Mouse (Mus musculus) C2C12 (cell line): ENCODE measurements at regions not wholly inside any gene's neighbourhood (a gene's known extent, or its start where the extent isn't known, plus 50 kb on each side); places are given as distances from the start of the nearest gene placed in this dataset.

ENCODE experiments used
- H3K27me3 ChIP-seq: one replicate; pipeline ENCODE4 v1.6.1; 2011; ENCODE audit not compliant: control insufficient read depth, insufficient read depth, insufficient read length
- H3K36me3 ChIP-seq: one replicate; pipeline ENCODE4 v1.6.1; 2011; ENCODE audit not compliant: control insufficient read depth, insufficient read depth
- H3K4me3 ChIP-seq: one replicate; pipeline ENCODE4 v1.5.1; 2011; ENCODE audit warnings: mild to moderate bottlenecking, control low read depth; ENCODE audit not compliant: poor library complexity, insufficient read depth, severe bottlenecking
- H3K79me2 ChIP-seq: one replicate; pipeline ENCODE4 v1.6.1; 2011; ENCODE audit not compliant: control insufficient read depth, insufficient read depth
- H3K79me3 ChIP-seq: one replicate; pipeline ENCODE4 v1.6.1; 2011; ENCODE audit warnings: low read depth, control low read depth
- H3ac ChIP-seq: one replicate; pipeline ENCODE3; 2011; ENCODE audit warnings: low read depth; ENCODE audit not compliant: control insufficient read depth, insufficient read length
- CEBPB ChIP-seq: IDR thresholded peaks from one replicate; pipeline ENCODE4 v1.6.1; 2011; ENCODE audit warnings: low read depth, mild to moderate bottlenecking, control low read depth, moderate library complexity
- CTCF ChIP-seq: IDR thresholded peaks from one replicate; pipeline ENCODE4 v1.5.1; 2011; ENCODE audit not compliant: control insufficient read depth, insufficient read depth, insufficient read length
- FOSL1 ChIP-seq: IDR thresholded peaks from one replicate; pipeline ENCODE4 v1.8.0; 2011; ENCODE audit warnings: mild to moderate bottlenecking, low read length; ENCODE audit not compliant: poor library complexity, insufficient read depth, severe bottlenecking
- MAX ChIP-seq: IDR thresholded peaks from one replicate; pipeline ENCODE4 v1.6.1; 2011; ENCODE audit warnings: mild to moderate bottlenecking, control low read depth
- MYOD1 ChIP-seq: IDR thresholded peaks from one replicate; pipeline ENCODE4 v1.6.1; 2011; ENCODE audit warnings: low read depth; ENCODE audit not compliant: control insufficient read depth, insufficient read length
- MYOG ChIP-seq: IDR thresholded peaks from one replicate; pipeline ENCODE4 v1.6.1; 2011; ENCODE audit not compliant: control insufficient read depth, insufficient read length; ENCODE audit errors: extremely low read depth
- USF1 ChIP-seq: IDR thresholded peaks from one replicate; pipeline ENCODE4 v1.6.1; 2011; ENCODE audit warnings: low read depth, mild to moderate bottlenecking, control low read depth, moderate library complexity

GRCm38 (mm10) chr12:9271484-9271883 is 241.7 kb downstream of the Ttc32 start:
- Histone ChIP-seq H3K27me3 (no peaks in the 10 kb centered on the region), H3K79me3 (no peaks in the 10 kb centered on the region), H3K4me3 (no peak overlapping the region), H3ac (no peak overlapping the region), H3K79me2 (no peaks in the 10 kb centered on the region), H3K36me3 (no peaks in the 10 kb centered on the region)
- TF ChIP-seq CEBPB (no peak), MYOG (no peak), MYOD1 (no peak)

DNA sequence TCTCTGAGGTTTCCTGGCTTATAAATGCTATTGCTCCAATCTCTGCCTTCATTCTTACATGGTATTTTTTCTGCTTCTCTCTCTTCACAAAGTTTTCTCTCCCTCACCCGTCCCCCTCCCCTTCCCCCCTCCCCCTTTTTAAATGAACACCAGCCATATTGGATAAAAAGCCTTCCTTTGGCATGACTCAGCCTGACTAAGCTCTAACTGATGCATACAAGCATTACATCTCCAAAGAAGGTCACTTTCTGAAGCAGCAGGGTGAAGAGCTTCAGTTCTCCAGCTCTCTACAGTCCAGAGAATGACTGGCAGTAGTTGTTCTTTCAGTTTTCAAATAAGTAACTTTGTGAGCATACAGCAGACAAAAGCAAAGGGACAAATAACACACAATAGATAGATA is 244.4 kb downstream of the Ttc32 start:
- TF ChIP-seq FOSL1 (no peak), MYOG (no peak), CEBPB (no peak), MYOD1 (no peak), MAX (no peak), USF1 (no peak), CTCF (no peak)
- H3K4me3 ChIP-seq = no peak overlapping the region
- H3K79me3 ChIP-seq = no peaks in the 10 kb centered on the region
- H3K27me3 ChIP-seq = no peaks in the 10 kb centered on the region
- no peak overlapping the region for H3ac ChIP-seq
- no peaks in the 10 kb centered on the region for H3K79me2 ChIP-seq
- H3K36me3 ChIP-seq = no peaks in the 10 kb centered on the region

GRCm38 (mm10) chr12:9275697-9276096 is 245.9 kb downstream of the Ttc32 start:
- Histone ChIP-seq H3ac (no peak overlapping the region), H3K79me2 (no peaks in the 10 kb centered on the region), H3K79me3 (no peaks in the 10 kb centered on the region), H3K27me3 (no peaks in the 10 kb centered on the region), H3K4me3 (no peak overlapping the region), H3K36me3 (no peaks in the 10 kb centered on the region)
- TF ChIP-seq CTCF = no peak
- no peak for TF ChIP-seq MYOG
- TF ChIP-seq FOSL1 = no peak
- no peak for TF ChIP-seq MYOD1
- no peak for TF ChIP-seq CEBPB
- no peak for TF ChIP-seq MAX
- no peak for TF ChIP-seq USF1

GRCm38 (mm10) chr12:9278735-9279134 is 248.9 kb downstream of the Ttc32 start:
- H3K79me3 ChIP-seq = no peaks in the 10 kb centered on the region
- H3ac ChIP-seq = no peak overlapping the region
- no peaks in the 10 kb centered on the region for H3K79me2 ChIP-seq
- no peaks in the 10 kb centered on the region for H3K36me3 ChIP-seq
- H3K4me3 ChIP-seq = no peak overlapping the region
- H3K27me3 ChIP-seq = no peaks in the 10 kb centered on the region
- TF ChIP-seq FOSL1 (no peak), USF1 (no peak), MAX (no peak), MYOG (no peak), MYOD1 (no peak), CEBPB (no peak), CTCF (no peak)

GRCm38 (mm10) chr12:9279893-9280605 is 250.3 kb downstream of the Ttc32 start:
- no peaks in the 10 kb centered on the region for H3K79me3 ChIP-seq
- H3K4me3 ChIP-seq = no peak overlapping the region
- H3K27me3 ChIP-seq = no peaks in the 10 kb centered on the region
- TF ChIP-seq MYOD1 = no peak
- TF ChIP-seq MYOG = no peak
- TF ChIP-seq CTCF = no peak
- no peak for TF ChIP-seq MAX
- TF ChIP-seq CEBPB = no peak
- TF ChIP-seq FOSL1 = no peak
- no peak for TF ChIP-seq USF1
- no peaks in the 10 kb centered on the region for H3K36me3 ChIP-seq
- H3K79me2 ChIP-seq = no peaks in the 10 kb centered on the region
- H3ac ChIP-seq = no peak overlapping the region

DNA sequence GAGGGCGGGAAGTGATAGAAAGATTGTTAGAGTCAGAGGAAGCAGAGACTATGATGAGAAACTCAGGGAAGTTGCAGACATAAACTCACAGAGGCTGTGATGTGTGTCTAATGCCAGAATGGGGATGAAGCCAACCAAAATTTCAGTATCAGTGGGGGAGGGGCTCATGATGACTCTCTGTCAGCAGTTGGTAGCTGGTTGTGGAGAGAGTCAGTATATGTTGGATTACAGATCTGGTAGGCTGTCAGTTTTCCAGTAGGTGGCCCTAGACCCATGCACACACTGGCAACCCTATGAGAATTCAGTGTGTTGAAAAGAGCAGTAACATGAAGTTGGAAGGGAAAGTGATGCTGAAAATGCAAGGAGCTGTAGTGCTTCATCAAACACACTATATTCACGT is 257.5 kb downstream of the Ttc32 start:
- no peaks in the 10 kb centered on the region for H3K36me3 ChIP-seq

More for the DNA sequence above, 257.5 kb downstream of the Ttc32 start:
- no peak overlapping the region for H3ac ChIP-seq
- no peaks in the 10 kb centered on the region for H3K79me3 ChIP-seq
- TF ChIP-seq CEBPB (no peak), MYOG (no peak), FOSL1 (no peak)
- no peaks in the 10 kb centered on the region for H3K79me2 ChIP-seq
- no peaks in the 10 kb centered on the region for H3K27me3 ChIP-seq
- no peak overlapping the region for H3K4me3 ChIP-seq
